Comparison of ENCODE assay signal across 1 mouse cellular context in the genomic region with DNA sequence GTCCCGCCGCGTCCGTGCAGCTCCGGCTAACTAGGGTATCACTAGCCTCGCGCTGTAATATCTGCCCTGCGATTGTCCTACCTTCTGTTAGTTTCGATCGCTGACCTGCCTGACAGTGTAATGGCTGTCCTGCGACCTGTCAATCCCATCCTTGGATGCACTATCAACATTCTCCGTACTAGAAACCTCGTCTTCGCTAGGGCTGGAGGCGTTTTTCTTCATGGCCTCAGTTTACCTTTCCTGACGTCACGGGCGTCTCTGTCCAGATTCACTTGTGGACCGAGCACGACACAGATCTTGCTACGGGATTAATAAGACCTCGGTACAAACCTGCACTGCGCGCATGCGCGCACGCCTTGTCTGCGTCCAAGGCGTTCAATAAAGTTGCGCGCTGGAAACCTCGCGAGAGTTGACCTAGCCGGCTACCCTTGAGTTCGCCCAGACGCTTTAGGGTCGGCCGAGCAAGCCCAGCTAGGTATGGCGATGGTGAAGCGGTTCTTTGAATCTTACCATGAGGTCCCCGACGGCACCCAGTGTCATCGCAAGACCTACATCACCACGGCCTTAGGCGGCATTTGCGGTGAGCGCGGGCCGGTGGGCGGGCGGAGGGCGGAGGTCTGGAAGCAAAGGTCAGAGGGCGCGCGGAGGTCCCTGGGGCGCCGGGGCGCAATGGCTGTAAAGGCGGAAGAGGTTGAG.
A peak's percentile ranks its signal among the peaks of the same experiment; 100 is the strongest.
TF ChIP-seq lines count a peak whose summit lies in the region.

A gene (plus strand): TSS at position 405 of the 696 bp plus-strand sequence.
A gene (minus strand): TSS at position 660 of the 696 bp plus-strand sequence.

TF ChIP-seq in CH12.LX, 34 proteins besides CTCF, POLR2A, EP300 and RAD21 (continued from another document):
- TF ChIP-seq POLR2AphosphoS2 (IDR thresholded peaks at IDR 0.05; ENCODE audit: low read depth, low read length) (0 out of 2 replicates have a peak, but pooled peaks have one; percentile 32), ZKSCAN1 (IDR thresholded peaks at IDR 0.05; ENCODE audit: borderline replicate concordance, low read depth, low read length) (no peak), HCFC1 (IDR thresholded peaks at IDR 0.05; ENCODE audit: low read depth, low read length) (peak; percentile 82), MAFK (IDR thresholded peaks at IDR 0.05; ENCODE audit: insufficient replicate concordance, low read length) (no peak), BHLHE40 (IDR thresholded peaks at IDR 0.05; ENCODE audit: low read depth, low read length) (no peak), ELF1 (IDR thresholded peaks at IDR 0.05; ENCODE audit: low read depth, low read length) (peak; percentile 66), E2F4 (IDR thresholded peaks at IDR 0.05; ENCODE audit: insufficient replicate concordance, low read depth, low read length) (no peak), NELFE (IDR thresholded peaks at IDR 0.05; ENCODE audit: low read depth, low read length) (peak; percentile 85), TCF12 (IDR thresholded peaks at IDR 0.05; ENCODE audit: low read depth, low read length) (peak; percentile 72), MXI1 (IDR thresholded peaks at IDR 0.05; ENCODE audit: low read depth, low read length) (peak; percentile 67), SMC3 (IDR thresholded peaks at IDR 0.05; ENCODE audit: low read depth, low read length) (no peak), PAX5 (IDR thresholded peaks at IDR 0.05; ENCODE audit: low read length) (no peak), IRF4 (IDR thresholded peaks at IDR 0.05; ENCODE audit: low read depth, low read length) (no peak), CHD1 (IDR thresholded peaks at IDR 0.05; ENCODE audit: low read depth, low read length) (no peak)
